Mouse (Mus musculus) left cerebral cortex, adult 9 months (tissue): Measurements from ENCODE around the gene Pimreg.

Experiments used
- DNase-seq, 2 experiments: peaks; one replicate each; pipeline ENCODE4 v3.0.0; 2022; ENCODE audit warnings: low spot score in 2 of 2

Gene Pimreg

DNA sequence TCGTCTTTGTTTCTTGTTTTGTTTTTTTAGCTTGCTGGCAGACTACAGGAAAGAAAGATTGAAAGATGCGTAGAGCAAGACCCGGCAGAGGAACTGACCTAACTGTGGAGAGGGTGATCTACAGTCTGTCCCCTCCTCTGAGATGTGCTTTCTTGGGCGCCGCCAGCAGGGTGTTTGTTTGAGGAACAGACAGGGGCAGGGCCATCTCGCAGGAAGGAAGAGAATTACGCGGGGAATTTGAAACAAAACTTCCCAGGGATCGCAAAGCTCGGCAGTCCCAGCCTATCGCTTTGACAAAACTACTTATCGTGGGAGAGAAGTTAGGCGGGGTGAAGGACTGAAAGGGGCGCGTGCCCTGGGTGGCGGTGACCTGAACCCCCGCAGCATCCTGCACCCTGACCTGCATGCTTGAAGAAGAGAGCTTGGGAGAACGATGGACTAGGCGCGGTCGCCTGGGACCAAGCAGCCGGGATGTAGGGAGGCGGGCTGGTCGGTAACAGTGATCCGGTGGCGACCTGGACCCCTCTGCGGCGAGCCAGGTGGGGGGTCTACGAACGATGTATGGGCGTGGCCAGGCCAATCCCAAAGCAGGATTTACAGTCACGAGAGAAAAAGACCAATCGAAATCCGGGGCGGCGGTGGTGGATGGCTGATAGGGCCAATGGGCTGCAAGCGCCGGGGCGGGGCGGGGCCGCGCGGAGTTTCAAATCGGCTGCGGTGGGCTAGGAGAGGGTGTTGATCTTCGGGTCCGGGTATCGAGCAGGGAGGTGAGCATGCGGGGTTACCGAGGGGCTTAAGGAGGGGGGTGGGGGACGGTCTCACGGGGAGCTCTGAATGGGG is at the start of gene Pimreg:
Pimreg (plus strand) TSS at position 265 of the 840 bp plus-strand sequence.
- DNase-seq, result peak in 1 of 2 experiments; percentile 82

- no peak for DNase-seq
Observed at GRCm38 (mm10) chr11:71992438-71992837, 49.4 kb upstream of the Pimreg start.

GRCm38 (mm10) chr11:71995968-71996511 is 45.8 kb upstream of the Pimreg start:
- peak; percentile 20 to 63 for DNase-seq

- DNase-seq, result no peak
Observed at GRCm38 (mm10) chr11:71996805-71997204, 45.0 kb upstream of the Pimreg start.

- DNase-seq, result no peak
Observed at GRCm38 (mm10) chr11:72000194-72000593, 41.6 kb upstream of the Pimreg start.

- DNase-seq, result no peak
Observed at GRCm38 (mm10) chr11:72002138-72002853, 39.5 kb upstream of the Pimreg start.

DNA sequence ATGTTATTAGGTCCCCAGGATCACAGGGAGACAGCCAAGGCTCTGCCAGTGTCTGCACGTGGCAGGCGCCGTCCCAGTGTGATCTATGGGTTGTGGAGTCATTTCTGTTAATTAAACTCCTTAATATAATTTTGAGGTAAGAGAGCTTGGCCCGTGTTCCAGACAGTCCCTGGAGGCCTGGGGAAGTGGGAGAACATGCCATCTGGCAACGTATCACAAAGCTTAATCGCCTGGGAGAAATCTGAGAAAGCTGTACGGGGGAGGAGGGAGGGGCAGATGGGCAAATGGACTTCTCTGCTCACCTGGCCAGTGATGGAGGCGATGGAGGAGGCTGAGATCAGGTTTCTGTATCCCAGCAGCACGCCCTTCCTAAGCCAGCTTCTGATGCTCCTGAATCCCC is 38.7 kb upstream of the Pimreg start:
- no peak for DNase-seq

DNA sequence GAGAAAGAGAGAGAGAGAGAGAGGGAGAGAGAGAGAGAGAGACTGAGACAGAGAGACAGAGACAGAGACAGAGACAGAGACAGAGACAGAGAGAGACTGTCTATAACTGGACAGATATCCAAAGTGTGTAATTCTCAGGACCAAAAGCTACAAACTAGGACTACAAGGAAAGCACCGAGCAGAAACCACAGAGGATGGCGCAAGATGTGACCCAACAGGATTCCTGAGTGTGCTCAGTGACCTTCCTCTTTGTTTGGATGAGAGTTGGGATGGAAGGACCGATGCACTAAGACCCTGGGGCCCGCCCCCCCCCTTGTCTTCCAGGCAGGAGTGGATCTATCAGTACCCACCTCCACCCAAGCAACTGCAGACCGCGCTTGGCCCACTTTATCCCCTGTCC is 36.3 kb upstream of the Pimreg start:
- no peak for DNase-seq

DNA sequence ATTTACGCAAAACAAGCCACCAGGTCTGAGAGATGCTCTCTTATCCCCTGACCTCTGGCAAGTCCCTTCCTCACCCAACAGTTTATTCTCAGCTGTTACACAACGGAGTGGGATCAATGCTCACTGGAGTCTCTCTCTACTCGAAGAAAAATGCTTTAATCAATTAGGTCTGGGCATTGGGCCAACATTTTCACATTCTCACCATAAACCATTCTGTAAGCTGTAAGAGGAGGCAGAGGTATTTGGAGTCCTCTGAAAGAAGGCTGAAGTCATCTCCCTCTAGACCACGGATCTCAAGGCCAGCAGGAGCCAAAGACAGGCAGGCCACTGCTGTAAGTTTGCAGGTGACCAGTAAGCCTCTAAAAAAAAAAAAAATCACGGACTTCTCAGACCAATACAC is 31.5 kb upstream of the Pimreg start:
- no peak for DNase-seq

DNA sequence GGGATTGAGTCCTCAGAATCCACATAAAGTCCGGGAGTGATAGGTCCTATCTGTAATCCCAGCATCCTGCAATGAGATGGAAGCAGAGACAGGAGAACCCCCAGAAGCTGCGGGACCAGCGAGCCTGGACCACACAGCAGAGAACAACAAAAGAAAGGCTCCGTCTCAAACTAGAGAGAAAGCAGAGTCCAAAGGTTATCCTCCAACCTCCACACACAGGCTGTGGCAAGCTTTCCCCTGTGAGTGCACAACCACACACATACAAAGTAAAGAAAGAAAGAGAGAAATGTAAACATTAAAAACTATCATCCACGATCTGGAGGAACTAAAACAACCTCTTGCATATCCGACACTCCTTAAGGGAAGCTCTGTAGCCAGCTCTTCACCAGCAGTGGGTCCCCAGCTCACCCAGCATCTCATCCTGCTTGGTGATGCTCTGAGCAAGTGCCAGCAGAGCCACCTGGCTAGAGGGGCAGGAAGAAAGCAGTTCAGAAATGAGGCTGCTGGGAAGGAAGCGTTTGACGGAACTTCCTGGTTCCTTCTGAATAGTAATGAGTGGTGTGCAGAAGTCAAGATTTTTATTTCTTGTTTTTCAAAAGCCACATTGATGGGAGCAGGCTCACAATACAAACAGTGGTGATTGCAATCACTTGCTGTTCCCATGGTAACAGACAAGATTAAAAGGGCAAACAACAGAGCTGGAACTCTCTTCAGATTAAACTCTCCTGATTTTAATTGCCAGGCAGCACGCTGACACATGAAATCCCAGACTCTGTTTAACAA is 30.7 kb upstream of the Pimreg start:
- DNase-seq, result no peak

DNA sequence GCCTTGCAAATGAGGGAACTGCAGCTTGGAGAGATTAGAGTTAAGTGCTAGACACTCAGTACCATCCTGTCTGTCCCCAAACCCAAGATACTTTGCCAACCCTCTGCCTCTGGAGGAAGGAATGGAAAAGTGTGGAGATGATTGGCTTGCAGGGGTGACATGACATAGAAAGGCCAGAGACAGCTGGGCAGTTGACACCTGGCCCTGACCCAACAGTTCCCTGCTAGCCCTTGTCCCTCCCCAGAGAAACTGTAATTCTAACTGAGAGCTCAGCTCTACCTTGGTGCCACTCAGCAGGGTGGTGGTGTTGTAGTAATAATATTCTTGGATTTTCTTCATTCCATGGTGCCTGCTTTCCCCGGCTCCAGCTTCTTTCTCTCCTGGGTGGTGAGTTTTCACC is 29.9 kb upstream of the Pimreg start:
- DNase-seq, result no peak

- DNase-seq, result no peak
Observed at GRCm38 (mm10) chr11:72014674-72015073, 27.2 kb upstream of the Pimreg start.

DNA sequence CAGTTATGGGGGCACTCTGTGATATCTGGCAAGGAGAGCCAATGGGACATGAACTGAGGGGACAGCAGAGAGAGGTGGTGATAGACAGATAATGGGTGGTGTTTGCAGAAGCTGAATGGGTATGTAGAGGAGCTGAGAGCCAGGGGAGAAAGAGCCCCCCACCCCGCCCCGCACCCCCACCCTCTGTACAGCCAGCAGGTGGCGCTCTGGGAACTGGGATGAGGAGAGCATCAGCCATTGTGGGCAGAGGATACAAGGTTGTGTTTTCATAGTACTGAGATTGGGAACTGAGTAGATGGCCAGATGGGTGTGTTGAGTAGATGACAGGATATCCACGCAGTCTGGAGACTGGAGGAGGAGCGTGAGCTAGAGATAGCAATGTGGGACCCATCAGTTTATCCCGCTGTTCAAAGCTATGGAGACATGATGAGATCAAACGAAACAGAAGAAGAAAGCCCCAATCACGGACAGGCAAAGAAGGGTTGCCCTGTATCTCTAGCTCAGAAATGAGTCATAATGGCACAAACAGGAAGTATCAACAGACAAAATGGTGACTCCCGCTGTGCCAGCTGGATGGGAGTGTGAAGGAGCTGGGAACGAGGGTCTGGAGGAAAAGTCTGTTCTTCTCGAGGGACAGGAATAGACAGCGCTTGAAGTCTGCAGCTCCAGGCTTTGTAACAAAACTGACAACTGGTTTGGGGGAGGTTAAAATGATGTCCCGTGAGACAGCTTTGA is 25.1 kb upstream of the Pimreg start:
- no peak for DNase-seq

DNA sequence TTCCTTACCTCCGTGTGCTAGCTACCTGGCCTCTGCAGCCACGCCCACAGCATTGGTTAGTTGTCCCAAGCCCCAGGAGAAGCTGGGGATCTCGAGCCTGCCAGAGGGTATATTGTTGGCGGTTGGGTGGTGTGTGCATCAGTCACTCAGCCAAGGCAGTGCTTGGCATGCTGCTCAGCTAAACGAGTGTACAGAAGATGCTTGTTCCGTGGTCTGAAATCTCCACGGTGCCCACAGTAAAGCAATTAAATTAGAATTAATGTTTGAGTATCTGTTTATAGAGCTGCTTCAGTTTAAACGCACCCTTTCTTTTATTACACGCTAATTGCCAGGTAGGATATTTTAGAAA is 24.6 kb upstream of the Pimreg start:
- no peak for DNase-seq

- no peak for DNase-seq
Observed at GRCm38 (mm10) chr11:72021015-72021414, 20.8 kb upstream of the Pimreg start.

- DNase-seq, result no peak
Observed at GRCm38 (mm10) chr11:72022827-72023226, 19.0 kb upstream of the Pimreg start.

- DNase-seq, result no peak
Observed at GRCm38 (mm10) chr11:72023581-72023980, 18.3 kb upstream of the Pimreg start.

GRCm38 (mm10) chr11:72024193-72024781 is 17.5 kb upstream of the Pimreg start:
- DNase-seq, result peak in 1 of 2 experiments; percentile 70

- DNase-seq, result no peak
Observed at GRCm38 (mm10) chr11:72025843-72026242, 16.0 kb upstream of the Pimreg start.

GRCm38 (mm10) chr11:72026516-72026915 is 15.3 kb upstream of the Pimreg start:
- DNase-seq, result no peak

- no peak for DNase-seq
Observed at GRCm38 (mm10) chr11:72027836-72028235, 14.0 kb upstream of the Pimreg start.
